Mouse (Mus musculus): ENCODE data around the gene Emp1. TPM values are rescaled to one million over a fixed set of nuclear protein-coding genes. Genes with fewer than 3 reads are reported as not detected.
A peak's percentile ranks its signal among the peaks of the same experiment; 100 is the strongest.

Emp1 gene
- polyA plus RNA-seq, 1 experiment from 2014 or later: 0.74 TPM

GRCm38 (mm10) chr6:135364891-135365301, 2.6 kb downstream of the Emp1 start:
- no peak overlapping the region for H3K4me2 ChIP-seq
- ATAC-seq: no peak

DNA sequence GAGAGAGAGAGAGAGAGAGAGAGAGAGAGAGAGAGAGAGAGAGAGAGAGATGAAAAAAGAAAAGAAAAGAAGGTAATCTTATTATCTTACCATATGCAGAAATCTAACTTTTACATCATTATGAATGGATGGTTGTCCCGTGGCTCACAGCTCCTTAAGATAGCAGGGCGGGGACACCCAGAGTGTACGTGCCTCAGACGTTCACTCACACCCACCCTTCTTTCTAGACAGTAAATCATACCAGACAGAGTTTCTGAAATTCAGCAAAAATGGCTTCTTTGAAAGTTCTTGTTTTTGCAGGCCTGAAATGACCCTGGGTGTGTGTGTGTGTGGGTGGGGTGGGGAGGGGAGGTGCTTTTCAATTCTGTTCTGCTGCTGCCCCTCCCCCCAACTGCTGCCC, 3.3 kb downstream of the Emp1 start:
- H3K4me3 ChIP-seq: no peak overlapping the region
- WGBS (ENCODE audit: insufficient replicate concordance): 48% methylated on average over 4 of the region's 4 CpGs
- H3K4me2 ChIP-seq: no peak overlapping the region

More at GRCm38 (mm10) chr6:135364891-135365301, 2.6 kb downstream of the Emp1 start:
- H3K36me3 ChIP-seq: no peaks in the 10 kb centered on the region
- no peaks in the 10 kb centered on the region for H3K4me1 ChIP-seq
- H3K9ac ChIP-seq: no peak overlapping the region
- H3K27me3 ChIP-seq (replicated peaks): peaks cover 6% of the 10 kb centered on the region
- no peaks in the 10 kb centered on the region for H3K9me3 ChIP-seq (replicated peaks)
- H3K4me3 ChIP-seq: no peak overlapping the region
- WGBS (ENCODE audit: insufficient replicate concordance): 63% methylated on average over 6 of the region's 6 CpGs
- no peak overlapping the region for H3K27ac ChIP-seq

GRCm38 (mm10) chr6:135368230-135368629, 5.9 kb downstream of the Emp1 start:
- Histone ChIP-seq H3K4me3 (no peak overlapping the region), H3K4me2 (no peak overlapping the region), H3K4me1 (no peaks in the 10 kb centered on the region), H3K36me3 (no peaks in the 10 kb centered on the region), H3K27me3 (replicated peaks) (0 out of 2 replicates have a peak, but pooled peaks cover 4% of the 10 kb centered on the region), H3K9me3 (replicated peaks) (no peaks in the 10 kb centered on the region), H3K9ac (no peak overlapping the region), H3K27ac (no peak overlapping the region)
- ATAC-seq: no peak
- 50% methylated on average over 6 of the region's 6 CpGs for WGBS (ENCODE audit: insufficient replicate concordance)

More for the DNA sequence above, 3.3 kb downstream of the Emp1 start:
- Histone ChIP-seq H3K9me3 (replicated peaks) (no peaks in the 10 kb centered on the region), H3K27ac (no peak overlapping the region), H3K27me3 (replicated peaks) (peaks cover 6% of the 10 kb centered on the region), H3K36me3 (no peaks in the 10 kb centered on the region), H3K4me1 (no peaks in the 10 kb centered on the region), H3K9ac (no peak overlapping the region)
- no peak for ATAC-seq

DNA sequence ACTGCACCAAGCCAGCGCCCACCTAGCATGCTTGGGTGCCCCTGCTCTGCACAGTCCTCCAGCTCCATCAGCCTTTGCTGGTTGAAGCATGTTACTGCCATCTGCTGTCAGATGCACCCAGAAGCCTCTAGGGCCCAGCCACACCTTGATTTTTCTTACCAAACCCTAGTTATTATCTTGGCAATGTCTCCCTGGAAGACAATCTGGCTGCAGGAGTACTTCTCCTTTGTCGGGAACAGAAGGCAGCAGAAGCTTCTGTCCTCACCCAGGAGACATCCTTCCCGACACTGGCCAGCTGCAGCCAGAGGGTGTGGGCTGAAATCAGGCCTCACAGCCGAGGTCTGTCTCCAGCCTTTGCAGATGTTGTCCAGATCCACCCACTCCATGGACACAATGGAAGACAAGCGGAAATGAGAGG, 7.2 kb downstream of the Emp1 start:
- H3K4me1 ChIP-seq: no peaks in the 10 kb centered on the region
- no peak overlapping the region for H3K4me2 ChIP-seq
- no peak overlapping the region for H3K4me3 ChIP-seq
- no peaks in the 10 kb centered on the region for H3K9me3 ChIP-seq (replicated peaks)
- H3K36me3 ChIP-seq: no peaks in the 10 kb centered on the region
- no peak overlapping the region for H3K27ac ChIP-seq
- WGBS (ENCODE audit: insufficient replicate concordance): 46% methylated on average over 5 of the region's 5 CpGs
- H3K27me3 ChIP-seq (replicated peaks): 0 out of 2 replicates have a peak, but pooled peaks cover 4% of the 10 kb centered on the region
- ATAC-seq: no peak
- no peak overlapping the region for H3K9ac ChIP-seq

DNA sequence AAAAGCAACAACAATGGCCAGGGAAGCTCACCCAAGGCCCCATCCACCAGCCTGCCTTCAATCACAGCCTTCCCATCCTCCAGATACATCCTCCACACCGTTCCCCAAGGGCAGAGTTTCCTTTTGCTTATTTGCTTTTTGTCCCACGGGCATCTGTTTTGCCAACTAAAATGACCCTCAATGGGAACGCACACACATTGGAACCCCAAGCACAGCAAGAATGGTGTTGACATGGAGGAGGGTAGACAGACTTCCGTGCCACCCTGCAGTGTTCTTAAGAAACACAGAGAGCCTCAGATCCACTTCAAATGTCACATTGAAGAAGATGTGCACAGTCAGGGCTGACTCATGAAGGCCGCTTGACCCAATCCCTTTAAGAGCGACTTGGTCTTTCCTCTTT, 8.6 kb downstream of the Emp1 start:
- 0 out of 2 replicates have a peak, but pooled peaks cover 4% of the 10 kb centered on the region for H3K27me3 ChIP-seq (replicated peaks)
- 65% methylated on average over 6 of the region's 6 CpGs for WGBS (ENCODE audit: insufficient replicate concordance)
- H3K9ac ChIP-seq: no peak overlapping the region
- H3K4me2 ChIP-seq: no peak overlapping the region
- ATAC-seq: no peak
- no peak overlapping the region for H3K27ac ChIP-seq
- H3K36me3 ChIP-seq: no peaks in the 10 kb centered on the region
- H3K4me3 ChIP-seq: no peak overlapping the region
- H3K4me1 ChIP-seq: no peaks in the 10 kb centered on the region
- H3K9me3 ChIP-seq (replicated peaks): no peaks in the 10 kb centered on the region

DNA sequence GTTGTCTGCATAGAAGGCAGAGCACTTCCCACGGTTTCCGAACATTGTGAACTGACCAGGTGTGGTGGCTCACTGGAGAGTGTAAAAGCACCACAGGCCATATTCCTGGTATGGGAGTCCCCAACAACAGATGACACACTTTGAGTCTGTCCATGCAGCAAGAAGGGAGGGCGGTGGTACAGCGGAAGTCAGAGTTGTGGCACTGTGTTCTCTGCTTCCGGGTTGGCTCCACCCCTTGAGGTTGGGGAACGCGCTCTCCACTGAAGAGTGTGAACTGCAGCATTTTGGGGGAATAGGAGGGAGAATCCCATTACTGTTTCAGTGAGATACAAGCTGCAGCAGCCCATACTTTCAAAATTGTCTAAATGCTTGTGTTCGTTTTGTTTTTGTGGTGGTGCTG, 11.0 kb downstream of the Emp1 start:
- H3K36me3 ChIP-seq: no peaks in the 10 kb centered on the region
- H3K9ac ChIP-seq: no peak overlapping the region
- H3K27ac ChIP-seq: no peak overlapping the region
- 69% methylated on average over 8 of the region's 8 CpGs for WGBS (ENCODE audit: insufficient replicate concordance)
- no peaks in the 10 kb centered on the region for H3K9me3 ChIP-seq (replicated peaks)
- H3K4me1 ChIP-seq: no peaks in the 10 kb centered on the region; the same call in 1 of the 2 replicates
- no peak overlapping the region for H3K4me2 ChIP-seq
- ATAC-seq: no peak
- H3K27me3 ChIP-seq (replicated peaks): 0 out of 2 replicates have a peak, but pooled peaks cover 12% of the 10 kb centered on the region
- no peak overlapping the region for H3K4me3 ChIP-seq

DNA sequence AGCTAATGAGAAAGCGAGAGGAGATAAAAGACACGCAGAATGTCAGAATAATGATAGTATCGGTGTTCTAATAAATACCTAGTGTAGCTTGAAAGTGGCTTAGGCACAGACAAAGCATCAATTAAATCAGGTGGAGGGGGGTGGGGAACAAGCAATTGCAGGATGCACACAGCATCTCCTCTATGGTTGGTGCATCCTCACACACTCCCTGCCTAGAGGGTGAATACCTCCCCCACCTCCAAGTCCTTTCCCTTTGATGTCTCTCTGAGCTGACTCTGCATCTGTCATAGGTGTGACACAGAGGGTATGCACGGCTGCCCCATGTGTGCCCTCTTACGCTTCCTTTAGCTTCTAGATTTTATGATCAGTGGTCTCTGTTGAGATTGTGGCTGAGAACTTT, 13.5 kb downstream of the Emp1 start:
- WGBS (ENCODE audit: insufficient replicate concordance): 65% methylated on average over 5 of the region's 5 CpGs
- H3K36me3 ChIP-seq: no peaks in the 10 kb centered on the region

DNA sequence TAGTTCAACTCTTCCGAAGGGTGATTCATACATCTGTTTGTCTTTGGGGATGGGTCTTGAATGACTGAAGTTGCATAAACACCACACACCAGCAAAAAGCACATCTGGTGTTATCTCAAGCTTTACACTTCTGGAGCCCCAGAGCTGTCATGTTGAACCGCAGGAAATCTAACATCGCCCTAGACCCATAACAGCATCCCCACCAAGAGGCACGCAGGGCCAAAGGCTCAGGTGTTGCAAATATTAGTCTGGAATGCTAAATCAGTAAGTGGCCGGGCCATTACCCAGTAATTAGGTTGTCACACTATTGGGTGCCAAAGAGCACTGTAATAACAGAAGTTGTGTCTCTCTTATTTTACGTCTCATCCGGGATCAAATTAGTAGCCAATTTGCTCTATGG, 13.9 kb downstream of the Emp1 start:
- Histone ChIP-seq H3K36me3 (no peaks in the 10 kb centered on the region), H3K4me2 (no peak overlapping the region), H3K9ac (no peak overlapping the region), H3K4me3 (no peak overlapping the region), H3K27me3 (replicated peaks) (peaks cover 12% of the 10 kb centered on the region; the same call in 1 of the 2 replicates), H3K27ac (no peak overlapping the region), H3K4me1 (no peaks in the 10 kb centered on the region; the same call in 1 of the 2 replicates), H3K9me3 (replicated peaks) (no peaks in the 10 kb centered on the region)
- WGBS (ENCODE audit: insufficient replicate concordance): 65% methylated on average over 7 of the region's 7 CpGs
- no peak for ATAC-seq

More for the DNA sequence above, 13.5 kb downstream of the Emp1 start:
- no peak for ATAC-seq
- no peak overlapping the region for H3K9ac ChIP-seq
- no peak overlapping the region for H3K27ac ChIP-seq
- no peaks in the 10 kb centered on the region for H3K9me3 ChIP-seq (replicated peaks)
- H3K4me2 ChIP-seq: no peak overlapping the region
- H3K4me3 ChIP-seq: no peak overlapping the region
- H3K4me1 ChIP-seq: no peaks in the 10 kb centered on the region; the same call in 1 of the 2 replicates
- H3K27me3 ChIP-seq (replicated peaks): peaks cover 12% of the 10 kb centered on the region; the same call in 1 of the 2 replicates

- Histone ChIP-seq H3K9me3 (replicated peaks) (no peaks in the 10 kb centered on the region), H3K27ac (no peak overlapping the region), H3K4me1 (no peaks in the 10 kb centered on the region; the same call in 1 of the 2 replicates), H3K4me2 (peak overlapping the region; percentile 46), H3K4me3 (no peak overlapping the region), H3K27me3 (replicated peaks) (peaks cover 12% of the 10 kb centered on the region; the same call in 1 of the 2 replicates), H3K36me3 (no peaks in the 10 kb centered on the region), H3K9ac (no peak overlapping the region)
- ATAC-seq: 0 out of 2 replicates have a peak, but pooled peaks have one; percentile 35
- 20% methylated on average over 16 of the region's 16 CpGs for WGBS (ENCODE audit: insufficient replicate concordance)
Measured at GRCm38 (mm10) chr6:135377583-135378319, 15.4 kb downstream of the Emp1 start.

DNA sequence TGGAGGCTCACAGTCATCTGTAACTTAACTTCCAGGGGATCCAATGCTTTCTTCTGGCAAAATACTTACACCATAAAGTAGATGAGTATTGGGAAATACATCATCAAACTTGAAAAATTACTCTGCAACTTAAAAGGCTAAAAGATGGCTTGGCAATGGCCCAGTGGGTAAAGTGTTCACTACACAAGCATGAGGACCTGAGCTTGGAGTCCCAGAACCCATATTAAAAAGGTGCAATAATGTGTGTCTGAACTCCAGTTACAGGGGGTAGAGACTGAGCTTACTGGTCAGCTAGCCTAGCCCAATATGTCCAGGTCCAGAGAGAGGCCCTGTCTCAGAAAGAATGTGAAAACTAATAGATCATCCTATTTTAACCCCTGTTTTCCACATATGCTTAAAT, 21.6 kb downstream of the Emp1 start:
- Histone ChIP-seq H3K9ac (no peak overlapping the region), H3K4me3 (no peak overlapping the region), H3K4me2 (no peak overlapping the region), H3K27ac (no peak overlapping the region), H3K27me3 (replicated peaks) (no peaks in the 10 kb centered on the region; the same call in 1 of the 2 replicates), H3K9me3 (replicated peaks) (no peaks in the 10 kb centered on the region), H3K4me1 (no peaks in the 10 kb centered on the region), H3K36me3 (no peaks in the 10 kb centered on the region)
- no peak for ATAC-seq

- H3K9me3 ChIP-seq (replicated peaks): no peaks in the 10 kb centered on the region
- H3K9ac ChIP-seq: no peak overlapping the region
- no peak overlapping the region for H3K4me3 ChIP-seq
- WGBS (ENCODE audit: insufficient replicate concordance): 49% methylated on average over 8 of the region's 8 CpGs
- no peak overlapping the region for H3K27ac ChIP-seq
- H3K27me3 ChIP-seq (replicated peaks): no peaks in the 10 kb centered on the region
- peaks cover 12% of the 10 kb centered on the region for H3K4me1 ChIP-seq
- no peak for ATAC-seq
- H3K4me2 ChIP-seq: no peak overlapping the region
- no peaks in the 10 kb centered on the region for H3K36me3 ChIP-seq
Measured at GRCm38 (mm10) chr6:135385738-135386459, 23.6 kb downstream of the Emp1 start.

GRCm38 (mm10) chr6:135387653-135388052, 25.3 kb downstream of the Emp1 start:
- Histone ChIP-seq H3K36me3 (no peaks in the 10 kb centered on the region), H3K4me2 (no peak overlapping the region), H3K9me3 (replicated peaks) (no peaks in the 10 kb centered on the region), H3K27me3 (replicated peaks) (no peaks in the 10 kb centered on the region), H3K4me1 (peaks cover 15% of the 10 kb centered on the region), H3K27ac (no peak overlapping the region), H3K4me3 (no peak overlapping the region), H3K9ac (no peak overlapping the region)
- WGBS (ENCODE audit: insufficient replicate concordance): 78% methylated on average over 1 of the region's 1 CpGs
- ATAC-seq: no peak
